Mouse (Mus musculus) liver, adult 2 months (tissue): ENCODE data around the gene Cdh23. TPM values are rescaled to one million over a fixed set of nuclear protein-coding genes. Genes with fewer than 3 reads are reported as not detected.

Source experiments
- DNase-seq: peaks from one replicate; pipeline ENCODE4 v3.0.0-alpha.2; 2011; ENCODE audit warnings: low read depth, low spot score; ENCODE audit errors: extremely low read depth
- H3K27ac ChIP-seq: fragments of 200-500 bp; replicated peaks from 2 replicates; pipeline ENCODE4 v1.5.1; 2012; ENCODE audit warnings: low read depth, mild to moderate bottlenecking, control low read depth, inconsistent platforms, low read length; ENCODE audit not compliant: insufficient read depth
- H3K27me3 ChIP-seq: fragments of 200-500 bp; 2 replicates; pipeline ENCODE4 v1.6.1; 2012; ENCODE audit warnings: mild to moderate bottlenecking, moderate library complexity, low read length, inconsistent platforms; ENCODE audit not compliant: control insufficient read depth, insufficient read depth
- H3K36me3 ChIP-seq: fragments of 200-500 bp; 2 replicates; pipeline ENCODE4 v1.6.1; 2012; ENCODE audit warnings: low read length, inconsistent platforms; ENCODE audit not compliant: control insufficient read depth, insufficient read depth
- H3K4me1 ChIP-seq: fragments of 200-500 bp; 2 replicates; pipeline ENCODE4 v1.6.1; 2011; ENCODE audit warnings: low read length; ENCODE audit not compliant: control insufficient read depth, insufficient read depth
- H3K4me3 ChIP-seq: fragments of 200-500 bp; 2 replicates; pipeline ENCODE4 v1.5.1; 2011; ENCODE audit warnings: low read depth, mild to moderate bottlenecking, control low read depth, low read length, moderate library complexity; ENCODE audit not compliant: insufficient read depth
- H3K79me2 ChIP-seq: fragments of 200-500 bp; 2 replicates; pipeline ENCODE4 v1.6.1; 2012; ENCODE audit warnings: inconsistent platforms, mild to moderate bottlenecking, low read length, moderate library complexity; ENCODE audit not compliant: control insufficient read depth, insufficient read depth
- H3K9ac ChIP-seq: fragments of 200-500 bp; 2 replicates; pipeline ENCODE4 v1.6.1; 2012; ENCODE audit warnings: low read depth, mild to moderate bottlenecking, control low read depth, inconsistent platforms, low read length
- CTCF ChIP-seq: fragments of 200-500 bp; IDR thresholded peaks from 2 replicates; pipeline ENCODE4 v1.5.1; 2011; ENCODE audit warnings: low read depth, low read length, control low read depth
- POLR2A ChIP-seq: fragments of 200-500 bp; IDR thresholded peaks from 2 replicates; pipeline ENCODE4 v1.6.1; 2011; ENCODE audit warnings: low read length, control low read depth; ENCODE audit not compliant: insufficient read depth; ENCODE audit errors: extremely low read depth
- WGBS: fragments of 180-500 bp; shearing (Covaris S2); methylation state at CpG from one replicate; pipeline ENCODE4 v1.1.7; 2018; 5-methylcytosine and 5-hydroxymethylcytosine counted together
- polyA plus RNA-seq: library from polyadenylated mRNA; depleted of rRNA; stranded (reverse); fragments of >200 nt; gene quantifications from 2 replicates; pipeline ENCODE4 v1.2.3, GENCODE M21; 2012
- total RNA-seq: library from RNA; depleted of rRNA; stranded (reverse); fragments of >200 nt; gene quantifications from 2 replicates; pipeline ENCODE4 v1.2.3, GENCODE M21; 2014

The Cdh23 gene
- total and polyA plus RNA-seq, 2 experiments: not detected

GRCm38 (mm10) chr10:60369405-60369804 is 326.9 kb downstream of the Cdh23 start:
- no peak for DNase-seq
- H3K4me3 ChIP-seq: no peak overlapping the region
- H3K36me3 ChIP-seq: no peaks in the 10 kb centered on the region
- 85% methylated on average over 6 of the region's 6 CpGs for WGBS
- no peaks in the 10 kb centered on the region for H3K79me2 ChIP-seq
- H3K9ac ChIP-seq: no peak overlapping the region
- TF ChIP-seq CTCF (no peak), POLR2A (no peak)
- no peaks in the 10 kb centered on the region; the same call in 1 of the 2 replicates for H3K4me1 ChIP-seq
- H3K27me3 ChIP-seq: no peaks in the 10 kb centered on the region
- no peak overlapping the region for H3K27ac ChIP-seq

- Histone ChIP-seq H3K36me3 (no peaks in the 10 kb centered on the region), H3K27ac (peak overlapping the region; percentile 6), H3K9ac (no peak overlapping the region), H3K4me1 (no peaks in the 10 kb centered on the region; the same call in 1 of the 2 replicates), H3K27me3 (no peaks in the 10 kb centered on the region), H3K4me3 (no peak overlapping the region), H3K79me2 (no peaks in the 10 kb centered on the region)
- 62% methylated on average over 4 of the region's 4 CpGs for WGBS
- TF ChIP-seq POLR2A (no peak), CTCF (no peak)
- no peak for DNase-seq
These were observed 328.4 kb downstream of the Cdh23 start for GRCm38 (mm10) chr10:60367904-60368303.

- Histone ChIP-seq H3K27me3 (no peaks in the 10 kb centered on the region), H3K27ac (peak overlapping the region; percentile 6; the same call in 1 of the 2 replicates), H3K9ac (no peak overlapping the region), H3K4me1 (no peaks in the 10 kb centered on the region; the same call in 1 of the 2 replicates), H3K36me3 (no peaks in the 10 kb centered on the region), H3K79me2 (no peaks in the 10 kb centered on the region), H3K4me3 (no peak overlapping the region)
- DNase-seq: peak; percentile 8
- WGBS: 59% methylated on average over 2 of the region's 2 CpGs
- TF ChIP-seq CTCF: no peak
- TF ChIP-seq POLR2A: no peak
These were observed 329.1 kb downstream of the Cdh23 start for GRCm38 (mm10) chr10:60367145-60367544.

- Histone ChIP-seq H3K9ac (no peak overlapping the region), H3K4me1 (no peaks in the 10 kb centered on the region; the same call in 1 of the 2 replicates), H3K4me3 (no peak overlapping the region), H3K79me2 (no peaks in the 10 kb centered on the region), H3K27me3 (no peaks in the 10 kb centered on the region), H3K36me3 (no peaks in the 10 kb centered on the region), H3K27ac (no peak overlapping the region)
- 67% methylated on average over 6 of the region's 6 CpGs for WGBS
- no peak for DNase-seq
- TF ChIP-seq CTCF (no peak), POLR2A (no peak)
These were observed 332.9 kb downstream of the Cdh23 start for GRCm38 (mm10) chr10:60363426-60363825.

GRCm38 (mm10) chr10:60362310-60362628 is 334.0 kb downstream of the Cdh23 start:
- 52% methylated on average over 2 of the region's 2 CpGs for WGBS
- no peak overlapping the region for H3K9ac ChIP-seq

GRCm38 (mm10) chr10:60361615-60362309 is 334.5 kb downstream of the Cdh23 start:
- no peak overlapping the region for H3K4me3 ChIP-seq
- H3K9ac ChIP-seq: no peak overlapping the region
- TF ChIP-seq POLR2A: no peak
- TF ChIP-seq CTCF: no peak
- no peaks in the 10 kb centered on the region for H3K36me3 ChIP-seq
- H3K79me2 ChIP-seq: no peaks in the 10 kb centered on the region
- no peak for DNase-seq
- no peaks in the 10 kb centered on the region for H3K27me3 ChIP-seq
- WGBS: 62% methylated on average over 12 of the region's 12 CpGs
- H3K27ac ChIP-seq: peak overlapping the region; percentile 17
- no peaks in the 10 kb centered on the region; the same call in 1 of the 2 replicates for H3K4me1 ChIP-seq

More at GRCm38 (mm10) chr10:60362310-60362628, 334.0 kb downstream of the Cdh23 start:
- no peak overlapping the region for H3K4me3 ChIP-seq
- TF ChIP-seq POLR2A: no peak
- TF ChIP-seq CTCF: no peak
- no peaks in the 10 kb centered on the region for H3K79me2 ChIP-seq
- H3K4me1 ChIP-seq: no peaks in the 10 kb centered on the region; the same call in 1 of the 2 replicates
- H3K27ac ChIP-seq: peak overlapping the region; percentile 56
- H3K27me3 ChIP-seq: no peaks in the 10 kb centered on the region
- H3K36me3 ChIP-seq: no peaks in the 10 kb centered on the region
- peak; percentile 34 for DNase-seq
